Mouse (Mus musculus) kidney, postnatal 25 days (tissue): Measurements from ENCODE around the gene Cox7b2.
"Not testable (repeated sequence)": the region's sequence is repeated elsewhere in the genome, so short reads cannot be mapped to it uniquely, and the experiment has no call there.

Source experiments
- DNase-seq, 2 experiments: peaks; one replicate each; pipeline ENCODE4 v3.0.0; 2021; ENCODE audit warnings: mixed read lengths in 2 of 2

The Cox7b2 gene

DNA sequence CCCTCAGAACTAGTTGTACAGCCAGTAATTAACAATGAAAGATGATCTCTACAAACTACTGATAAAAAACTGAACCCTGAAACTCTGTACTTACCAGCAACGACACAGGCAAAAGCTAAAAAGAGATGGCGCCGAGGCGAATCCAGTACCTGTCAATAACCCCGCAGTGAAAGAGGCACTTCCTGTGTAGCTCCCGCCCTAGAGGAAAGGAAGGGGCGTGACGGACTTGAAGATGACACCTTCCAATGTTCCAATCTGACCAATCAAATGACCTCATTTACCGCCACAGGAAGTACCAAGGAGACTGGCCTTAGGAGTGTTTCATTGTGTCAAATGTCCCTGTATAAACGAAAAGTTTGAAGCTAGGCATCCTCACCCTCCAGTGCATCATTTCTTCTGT, at the start of gene Cox7b2:
Gene Cox7b2, minus strand, starts transcription at position 127 of the 400 bp plus-strand sequence.
- peak in 1 of 2 experiments; percentile 27 for DNase-seq

DNA sequence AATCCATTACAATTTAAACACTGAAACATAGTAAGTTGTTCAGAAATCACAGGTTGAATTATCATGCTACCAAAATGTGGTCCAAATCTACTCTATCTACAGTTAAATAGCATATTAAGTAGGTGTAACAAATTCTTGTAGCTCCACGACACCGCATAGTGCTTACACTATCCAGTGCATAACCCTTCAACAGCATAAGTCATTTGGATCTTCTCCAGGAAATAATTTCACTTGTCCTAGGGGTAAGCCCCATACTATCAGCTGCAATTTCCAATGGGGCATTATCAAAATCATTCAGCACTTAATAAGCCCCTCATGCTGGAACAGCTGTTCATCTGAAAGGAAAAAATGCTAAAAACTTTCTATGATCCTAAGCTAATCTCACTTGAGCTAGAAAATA, 47.3 kb upstream of the Cox7b2 start:
- DNase-seq = no peak

DNA sequence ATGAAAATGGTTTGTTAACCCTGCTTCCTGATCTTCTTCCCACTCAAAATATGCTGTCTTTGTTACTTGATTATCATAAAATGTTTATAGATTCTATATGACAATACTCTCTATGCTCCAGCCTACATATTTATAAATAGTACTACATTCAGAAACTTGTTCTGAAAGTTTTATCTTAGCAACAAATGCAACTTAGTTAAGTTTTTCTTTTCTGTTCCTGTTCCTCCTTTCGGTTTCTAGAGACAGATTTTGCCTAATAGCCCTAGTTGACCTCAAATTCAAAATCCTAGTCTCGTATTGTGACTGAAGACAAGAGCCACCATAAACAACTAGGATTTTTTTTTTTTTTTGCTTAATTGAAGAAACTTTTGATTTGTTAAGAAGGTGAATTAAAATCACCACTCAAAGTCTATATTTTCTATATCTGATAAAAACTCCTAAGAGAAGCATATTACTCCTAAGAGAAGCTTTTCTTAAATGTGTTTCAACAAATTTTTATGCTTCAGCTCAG, 45.8 kb upstream of the Cox7b2 start:
- DNase-seq = no peak

DNA sequence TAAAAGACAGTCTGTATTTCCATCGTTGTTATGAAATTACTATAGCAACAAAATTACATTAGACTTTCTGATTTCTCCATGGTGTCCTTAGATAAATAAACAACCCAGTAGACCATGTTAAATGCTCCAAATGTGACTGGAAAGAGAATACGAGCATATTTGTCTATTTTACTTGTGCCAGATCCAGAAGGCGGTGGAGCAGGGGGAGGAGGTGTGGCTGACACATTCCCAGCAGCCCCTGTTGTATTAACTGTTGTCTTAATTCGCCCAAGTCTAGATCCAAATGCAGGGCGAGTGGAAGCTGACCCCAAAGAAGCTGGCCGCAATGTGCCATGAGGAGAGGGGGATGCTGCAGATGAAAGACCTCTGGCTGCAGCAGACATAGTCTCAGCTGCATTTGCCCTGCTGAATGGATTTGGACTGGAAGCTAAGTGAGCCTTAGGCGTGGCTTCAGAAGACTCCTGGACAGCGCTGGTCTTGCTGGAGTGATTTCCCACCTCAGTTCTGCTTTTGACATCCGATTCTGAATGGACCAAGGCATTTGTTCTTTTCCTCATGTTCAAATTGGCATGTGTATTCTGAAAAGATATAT, 23.7 kb upstream of the Cox7b2 start:
- no peak for DNase-seq

DNA sequence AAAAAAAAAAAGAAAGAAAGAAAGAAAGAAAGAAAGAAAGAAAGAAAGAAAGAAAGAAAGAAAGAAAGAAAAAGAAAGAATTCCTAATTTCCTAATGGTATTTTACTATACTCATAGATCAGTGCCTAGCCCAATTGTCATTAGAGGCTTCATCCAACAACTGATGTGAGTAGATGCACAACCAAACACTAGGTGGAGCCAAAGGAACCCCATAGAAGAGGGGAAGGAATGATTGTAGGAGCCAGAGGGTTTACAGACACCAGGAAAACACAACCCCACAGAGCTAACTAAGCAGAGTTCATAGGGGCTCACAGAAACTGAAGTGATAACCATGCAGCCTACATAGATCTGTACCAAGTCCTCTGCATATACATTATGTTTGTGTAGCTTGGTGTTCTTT, 2.5 kb downstream of the Cox7b2 start:
- DNase-seq = peak in 1 of 2 experiments; percentile 20

DNA sequence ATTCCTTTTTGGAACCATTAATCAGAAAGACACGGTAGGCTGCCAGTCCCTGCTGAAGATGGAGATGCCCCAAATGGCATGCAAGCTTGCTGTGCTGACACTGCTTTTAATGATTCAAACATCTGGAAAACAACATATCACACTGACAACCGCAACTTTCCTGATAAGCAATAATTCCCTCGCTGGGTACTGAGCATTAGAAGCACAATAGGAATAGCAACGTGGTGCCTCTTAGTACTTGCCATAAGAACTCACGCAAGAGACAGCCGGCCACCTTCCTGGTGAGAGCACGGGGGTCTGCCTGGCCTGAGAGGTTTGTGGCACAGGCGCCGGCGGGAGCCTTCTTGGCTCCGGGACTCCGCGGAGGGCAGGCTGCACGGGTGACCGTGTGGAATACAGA, 22.5 kb downstream of the Cox7b2 start:
- not testable (repeated sequence) for DNase-seq

DNA sequence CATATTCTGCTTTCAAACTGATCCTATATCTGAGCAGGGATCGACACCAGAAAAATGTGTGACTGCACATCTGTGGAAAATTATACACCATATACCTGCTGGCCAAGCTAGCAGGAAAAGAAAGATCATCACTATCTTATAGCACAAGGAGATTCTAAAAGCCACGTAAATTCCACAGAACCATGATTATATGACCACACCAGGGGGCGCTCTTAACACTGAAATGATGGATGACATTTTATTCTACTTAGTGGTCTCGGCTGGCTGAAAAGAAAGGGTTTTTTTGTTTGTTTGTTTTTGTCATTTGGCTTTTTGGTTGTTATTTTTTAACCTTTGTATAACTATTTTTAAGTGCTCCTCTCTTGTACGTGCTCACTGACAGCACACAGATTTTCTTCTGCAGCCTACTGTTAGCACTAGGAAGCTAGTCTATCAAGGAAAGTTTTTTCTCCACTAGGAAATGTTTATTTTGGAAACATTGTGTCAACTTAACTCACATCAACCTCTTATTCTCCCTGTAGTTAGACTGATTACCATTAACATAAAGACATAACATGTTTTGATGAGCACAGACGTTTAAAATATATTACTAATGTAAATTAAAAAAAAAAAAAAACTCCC, 45.8 kb downstream of the Cox7b2 start:
- peak; percentile 33 to 70 for DNase-seq

DNA sequence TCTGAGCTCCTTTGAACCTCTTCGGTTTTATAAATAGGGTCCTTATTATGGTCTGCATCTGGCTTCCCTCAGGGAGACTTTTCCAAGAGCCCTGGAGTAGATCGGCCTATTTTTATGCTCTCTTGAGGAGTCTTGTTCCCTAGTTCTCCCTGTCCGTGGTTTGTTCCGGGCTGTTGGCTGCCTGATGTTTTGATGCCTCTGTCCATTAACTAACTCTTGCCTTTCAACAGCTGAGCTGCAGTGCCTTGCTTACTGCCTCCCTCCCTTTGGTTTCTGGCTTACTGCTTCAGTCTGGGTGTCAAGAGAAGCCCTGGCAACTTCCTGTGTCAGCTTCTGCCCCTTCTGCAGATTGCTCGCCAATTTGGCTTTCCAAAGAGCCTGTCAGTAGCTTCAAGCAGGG, 52.4 kb downstream of the Cox7b2 start:
- no peak for DNase-seq

DNA sequence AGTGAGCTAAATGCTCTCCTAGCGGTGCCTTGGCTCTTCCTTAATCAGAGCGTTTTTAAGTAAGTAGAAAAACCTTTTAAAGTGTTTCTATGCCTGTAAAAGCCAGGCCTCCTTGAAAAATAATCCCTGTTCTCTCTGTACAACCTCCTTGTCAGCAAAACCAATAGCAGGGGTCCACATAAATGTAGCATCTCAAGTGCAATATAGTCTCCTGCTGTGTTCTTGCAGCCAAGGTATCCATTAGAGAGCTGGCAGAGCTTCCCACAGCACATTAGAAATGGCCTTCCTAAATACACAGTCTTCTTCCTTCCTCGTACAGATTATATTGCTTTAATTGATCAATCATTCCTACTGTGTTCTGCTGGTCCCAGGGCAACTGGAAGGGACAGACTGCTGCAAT, 91.0 kb downstream of the Cox7b2 start:
- no peak for DNase-seq

DNA sequence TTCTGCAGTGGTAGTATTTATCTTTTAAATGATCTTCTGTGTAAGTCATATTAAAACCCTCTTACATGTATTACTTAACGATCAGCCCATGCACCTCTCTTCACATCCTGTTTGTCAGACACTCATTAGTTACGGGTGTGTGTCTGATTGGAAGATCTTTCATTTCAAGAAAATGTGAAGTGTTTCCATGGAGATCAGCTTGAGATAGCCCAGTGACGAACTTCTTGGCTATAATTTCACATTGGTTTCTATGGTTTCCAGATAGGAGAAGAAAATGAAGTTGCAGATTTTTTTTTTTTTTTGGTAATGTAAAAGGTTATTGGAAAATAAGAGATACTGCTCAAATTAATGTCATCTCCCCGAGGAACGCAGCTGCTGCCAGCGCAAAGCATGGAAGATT, 107.8 kb downstream of the Cox7b2 start:
- no peak for DNase-seq
